Mouse (Mus musculus): ENCODE measurements around the gene Tet2.

Gene Tet2

DNA sequence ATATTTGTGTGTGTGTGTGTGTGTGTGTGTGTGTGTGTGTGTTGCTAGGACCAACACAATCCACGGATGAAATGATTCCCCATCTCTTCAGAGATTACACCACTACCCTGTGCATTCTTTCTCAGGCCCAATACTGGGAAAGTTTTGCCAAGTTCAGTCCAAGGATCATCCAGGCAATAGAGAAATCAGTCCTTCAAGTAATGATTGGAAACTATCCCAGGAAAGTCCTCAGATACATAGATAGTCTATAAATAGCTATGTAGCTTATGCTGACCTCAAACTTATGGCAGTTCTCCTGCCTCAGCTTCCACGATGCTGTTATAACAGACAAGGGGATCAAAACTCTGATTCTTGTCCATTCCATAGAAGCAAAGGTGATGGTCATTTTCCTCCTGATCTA, 13.8 kb downstream of the Tet2 start:
- ChIA-PET CTCF (no interaction called here), POLR2A (interaction anchor here in 1 of 4 experiments (0.7 to 11.0 kb wide), 5 partner anchors 9 to 447 kb away, joined by 3 to 209 read pairs (median 10); no protein-coding TSS in a partner anchor)

DNA sequence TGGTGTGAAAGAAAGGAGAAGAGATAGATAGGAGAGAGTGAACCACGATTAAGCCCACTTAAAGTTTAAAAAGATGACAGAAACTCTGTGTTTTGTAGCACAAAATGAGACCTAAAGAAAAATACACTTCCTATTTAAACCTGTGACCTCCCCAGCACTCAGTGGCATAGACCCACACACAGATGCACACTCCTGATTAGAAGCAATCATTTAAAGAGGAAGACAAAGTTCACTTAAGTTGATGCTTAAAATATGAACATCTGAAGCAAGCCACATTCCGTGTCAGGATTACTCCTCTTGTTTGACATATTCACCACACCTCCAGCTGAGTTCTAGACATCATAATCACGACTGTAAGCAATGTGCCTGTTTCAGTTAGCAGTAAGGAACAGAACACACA, 14.3 kb downstream of the Tet2 start:
- ChIA-PET POLR2A (interaction anchor here in 1 of 4 experiments (5.6 to 11.0 kb wide), 2 partner anchors 9 to 15 kb away, joined by 65 to 209 read pairs; no protein-coding TSS in a partner anchor), CTCF (no interaction called here)

- POLR2A ChIA-PET: interaction anchor here in 3 of 4 experiments (0.6 to 9.3 kb wide), 13 partner anchors 8 to 653 kb away, joined by 3 to 209 read pairs (median 8); partner anchors contain the start of gene Tet2 (in 1 of the 3)
- CTCF ChIA-PET: interaction anchor here in 1 of 4 experiments (0.6 kb wide), 1 partner anchor 466 kb away, joined by 3 read pairs; no protein-coding TSS in a partner anchor
Observed at GRCm38 (mm10) chr3:133526119-133526723, 18.7 kb downstream of the Tet2 start.

DNA sequence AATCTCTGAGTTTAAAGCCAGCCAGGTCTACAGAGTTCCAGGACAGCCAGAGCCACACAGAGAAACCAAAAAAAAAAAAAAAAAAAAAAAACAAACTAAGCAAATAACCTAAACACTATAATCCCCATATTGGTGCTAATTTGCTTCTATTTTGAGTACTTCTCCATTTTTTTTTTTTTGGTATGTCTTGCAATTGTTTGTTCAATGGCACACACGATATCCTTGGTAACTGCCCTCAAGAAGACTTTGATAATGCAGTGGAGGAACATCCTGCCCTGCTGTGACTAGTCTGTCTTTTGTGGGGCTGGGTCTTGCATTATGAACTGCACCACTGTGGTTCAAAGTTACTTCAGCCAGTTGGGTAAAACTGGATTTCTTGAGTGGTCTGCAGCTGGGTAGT, 19.4 kb downstream of the Tet2 start:
- POLR2A ChIA-PET: interaction anchor here (0.7 to 9.3 kb wide), 10 partner anchors 8 to 652 kb away, joined by 3 to 209 read pairs (median 12); partner anchors contain the start of gene Tet2 (in 1 of the 4)
- CTCF ChIA-PET: interaction anchor here in 1 of 4 experiments (0.6 kb wide), 1 partner anchor 465 kb away, joined by 3 read pairs; no protein-coding TSS in a partner anchor

DNA sequence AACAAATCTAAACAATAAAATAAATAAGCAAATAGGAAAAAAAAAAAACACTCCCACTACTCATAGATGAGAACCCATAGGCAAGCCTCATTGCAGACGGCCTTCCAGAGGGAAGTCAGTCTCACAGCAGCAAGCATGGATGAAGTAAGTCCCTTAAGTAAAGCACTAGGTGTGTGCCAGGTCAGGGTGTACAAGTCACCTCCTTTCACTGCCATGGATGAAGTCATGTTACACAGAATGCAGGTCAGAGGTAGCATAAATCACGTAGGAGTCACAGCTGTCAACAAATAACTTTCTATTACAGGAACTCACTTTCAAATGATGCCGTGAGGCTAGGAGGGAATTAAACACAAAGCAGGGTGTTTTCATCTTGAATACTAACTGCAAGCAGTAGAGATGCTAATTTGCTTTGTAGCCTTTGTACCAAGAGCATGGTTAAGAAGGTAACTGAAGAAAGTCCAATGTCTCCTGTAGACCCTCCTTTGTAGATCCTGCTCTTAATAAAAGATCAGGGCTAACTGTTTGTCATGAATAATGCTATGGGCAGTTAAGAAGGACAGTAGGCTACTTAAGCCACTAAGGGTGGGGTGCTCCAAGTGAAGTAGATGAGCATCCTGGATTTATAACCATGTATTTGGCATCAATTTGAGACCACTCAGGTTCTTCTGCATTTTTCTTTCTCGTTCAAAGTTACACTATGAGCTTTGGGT, 20.4 kb downstream of the Tet2 start:
- POLR2A ChIA-PET: interaction anchor here (0.5 to 9.3 kb wide), 24 partner anchors 7 to 214 kb away, joined by 3 to 209 read pairs (median 6); partner anchors contain the start of genes Ppa2 (in 1 of the 4) and Tet2 (in 1 of the 4)
- CTCF ChIA-PET: interaction anchor here in 2 of 4 experiments (1.2 to 1.9 kb wide), 2 partner anchors 13 to 202 kb away, joined by 3 to 6 read pairs; no protein-coding TSS in a partner anchor

DNA sequence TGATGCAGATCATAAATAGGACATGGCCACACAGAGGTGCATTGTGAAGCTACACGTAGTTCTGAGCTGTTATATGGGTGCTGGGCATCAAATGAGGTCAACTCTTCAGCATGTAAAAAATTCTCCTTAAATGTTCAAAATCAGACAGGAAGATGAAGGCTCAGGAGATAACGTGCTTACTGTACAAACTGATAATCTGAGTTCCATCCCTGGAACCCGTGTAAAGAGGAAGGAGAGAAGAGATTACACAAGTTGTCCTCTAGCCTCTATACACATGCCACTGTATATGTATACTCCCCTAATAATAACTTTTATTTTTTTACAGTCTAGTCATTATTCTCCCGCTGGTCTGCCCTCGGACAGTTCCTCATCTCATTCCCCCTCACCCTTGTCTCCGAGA, 21.7 kb downstream of the Tet2 start:
- POLR2A ChIA-PET: interaction anchor here in 3 of 4 experiments (0.8 to 9.3 kb wide), 7 partner anchors 8 to 37 kb away, joined by 3 to 209 read pairs (median 14); partner anchors contain the start of gene Tet2 (in 1 of the 3)
- CTCF ChIA-PET: interaction anchor here in 2 of 4 experiments (1.2 to 1.9 kb wide), 2 partner anchors 14 to 200 kb away, joined by 3 to 6 read pairs; no protein-coding TSS in a partner anchor

DNA sequence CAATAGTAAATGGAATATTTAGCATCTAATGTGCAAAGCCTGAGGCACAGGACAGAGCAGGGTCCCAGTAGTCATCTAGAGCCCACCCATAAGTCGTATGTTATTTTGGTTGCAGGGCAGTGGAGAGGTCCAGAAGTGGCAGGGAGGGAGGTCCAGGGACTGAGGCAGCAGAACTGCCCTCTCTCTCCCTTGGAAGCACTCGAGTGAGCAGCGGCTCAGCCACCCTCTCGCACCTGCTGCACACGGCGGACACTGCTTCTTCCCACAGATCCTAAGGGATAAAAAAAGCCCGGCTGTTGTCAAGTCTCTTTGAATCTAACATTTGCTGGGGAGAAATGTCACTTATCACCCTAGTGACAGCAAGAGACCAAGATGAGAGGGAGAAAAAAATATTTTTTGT, 22.6 kb downstream of the Tet2 start:
- POLR2A ChIA-PET: interaction anchor here in 2 of 4 experiments (4.1 to 9.3 kb wide), 4 partner anchors 11 to 21 kb away, joined by 27 to 209 read pairs (median 44); partner anchors contain the start of gene Tet2 (in 1 of the 2)

GRCm38 (mm10) chr3:133518801-133519200, 26.1 kb downstream of the Tet2 start:
- CTCF ChIA-PET: interaction anchor here in 2 of 4 experiments (0.6 to 2.0 kb wide), 4 partner anchors 13 to 248 kb away, joined by 3 to 7 read pairs (median 3); no protein-coding TSS in a partner anchor
- POLR2A ChIA-PET: interaction anchor here (0.6 to 9.3 kb wide), 20 partner anchors 9 to 427 kb away, joined by 3 to 209 read pairs (median 4); partner anchors contain the start of genes Gstcd (in 1 of the 4) and Ints12 (in 1 of the 4)

More for the DNA sequence above, 22.6 kb downstream of the Tet2 start:
- CTCF ChIA-PET: no interaction called here

- ChIA-PET POLR2A (interaction anchor here (0.8 to 9.3 kb wide), 16 partner anchors 9 to 426 kb away, joined by 3 to 209 read pairs (median 4); partner anchors contain the start of genes Gstcd (in 1 of the 4) and Ints12 (in 1 of the 4)), CTCF (interaction anchor here in 2 of 4 experiments (0.6 to 2.0 kb wide), 3 partner anchors 15 to 247 kb away, joined by 3 to 7 read pairs (median 3); no protein-coding TSS in a partner anchor)
Observed at GRCm38 (mm10) chr3:133518116-133518515, 26.8 kb downstream of the Tet2 start.

- ChIA-PET POLR2A (interaction anchor here in 3 of 4 experiments (0.6 to 9.3 kb wide), 9 partner anchors 7 to 30 kb away, joined by 3 to 209 read pairs (median 11); no protein-coding TSS in a partner anchor), CTCF (interaction anchor here in 2 of 4 experiments (0.6 to 2.0 kb wide), 2 partner anchors 15 to 195 kb away, joined by 4 to 7 read pairs; no protein-coding TSS in a partner anchor)
Observed at GRCm38 (mm10) chr3:133517406-133517805, 27.5 kb downstream of the Tet2 start.

DNA sequence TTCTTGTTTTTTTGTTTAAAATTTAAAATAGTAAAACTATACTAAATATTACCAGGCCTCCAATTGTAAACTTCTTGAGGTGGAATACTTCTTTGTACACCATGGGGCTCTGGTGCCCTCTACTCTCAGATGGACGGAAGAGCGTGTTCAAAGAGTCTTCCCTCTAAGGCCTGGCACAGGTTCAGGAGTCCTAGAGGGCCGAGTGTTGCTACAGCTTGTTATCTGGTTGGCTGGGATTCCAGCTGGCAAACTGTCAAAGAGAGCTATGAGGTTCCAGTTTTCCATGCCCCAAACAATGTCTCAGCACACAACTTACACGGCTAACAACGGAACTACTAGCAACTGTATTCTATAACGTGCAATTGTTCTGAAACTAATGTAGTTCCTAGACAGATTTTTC, 28.8 kb downstream of the Tet2 start:
- CTCF ChIA-PET: interaction anchor here in 1 of 4 experiments (0.6 kb wide), 1 partner anchor 40 kb away, joined by 3 read pairs; no protein-coding TSS in a partner anchor
- POLR2A ChIA-PET: interaction anchor here (1.0 to 7.9 kb wide), 12 partner anchors 8 to 33 kb away, joined by 3 to 65 read pairs (median 10); no protein-coding TSS in a partner anchor

DNA sequence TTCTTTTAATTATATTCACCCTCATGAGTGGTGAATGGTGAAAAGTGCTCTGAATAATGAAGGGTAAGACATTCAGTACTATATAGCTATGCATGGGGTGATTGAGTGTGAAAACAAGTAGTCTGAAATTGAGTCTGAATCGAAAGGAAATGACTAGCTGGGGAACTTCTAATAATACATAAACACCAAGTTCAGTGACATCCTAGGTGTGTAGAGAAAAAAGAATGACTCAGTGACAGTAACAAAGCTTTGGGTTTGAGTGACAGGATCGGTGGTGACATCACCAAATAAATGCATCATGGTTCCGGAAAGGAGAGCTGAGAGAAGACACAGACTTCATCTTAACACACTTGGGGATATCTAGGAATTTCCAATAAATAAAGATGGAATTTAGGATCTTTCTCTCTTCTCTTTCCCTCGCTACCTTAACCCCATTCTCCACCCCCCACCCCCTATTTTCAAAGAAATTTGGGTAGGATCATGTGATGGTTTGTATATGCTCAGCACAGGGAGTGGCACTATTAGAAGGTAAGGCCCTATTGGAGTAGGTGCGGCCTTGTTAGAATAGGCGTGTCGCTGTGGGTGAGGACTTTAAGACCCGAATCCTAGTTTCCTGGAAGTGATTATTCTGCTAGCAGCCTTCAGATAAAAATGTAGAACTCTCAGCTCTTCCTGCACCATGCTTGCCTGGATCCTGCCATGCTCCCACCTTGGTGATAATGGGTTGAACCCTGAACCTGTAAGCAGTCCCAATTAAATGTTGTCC, 29.6 kb downstream of the Tet2 start:
- CTCF ChIA-PET: interaction anchor here in 1 of 4 experiments (1.1 kb wide), 1 partner anchor 23 kb away, joined by 3 read pairs; no protein-coding TSS in a partner anchor
- POLR2A ChIA-PET: interaction anchor here (0.7 to 7.9 kb wide), 14 partner anchors 9 to 35 kb away, joined by 3 to 65 read pairs (median 5); no protein-coding TSS in a partner anchor

DNA sequence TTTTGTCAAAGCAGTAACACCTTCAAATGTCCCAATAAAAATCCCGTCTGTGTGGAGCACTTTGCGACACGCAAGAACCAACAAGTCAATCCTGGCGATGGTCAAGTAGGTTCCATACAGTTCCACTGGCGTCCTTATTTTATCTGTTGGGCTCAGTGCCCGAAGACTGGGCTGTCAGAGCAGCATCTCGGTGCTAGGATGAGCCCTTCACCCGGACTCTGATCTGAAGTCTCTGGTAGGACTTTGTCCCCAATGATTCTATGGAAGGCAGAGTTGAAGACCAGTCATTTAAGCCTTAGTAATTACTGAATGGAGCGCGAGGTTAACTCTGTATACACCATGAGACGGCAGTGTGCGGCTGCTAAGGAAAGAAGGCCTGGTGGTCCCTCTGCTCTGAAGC, 30.6 kb downstream of the Tet2 start:
- POLR2A ChIA-PET: interaction anchor here in 1 of 4 experiments (1.4 to 7.9 kb wide), 5 partner anchors 10 to 23 kb away, joined by 3 to 65 read pairs (median 14); no protein-coding TSS in a partner anchor
- CTCF ChIA-PET: no interaction called here

- ChIA-PET CTCF (no interaction called here), POLR2A (interaction anchor here in 2 of 4 experiments (0.8 to 4.2 kb wide), 7 partner anchors 10 to 443 kb away, joined by 3 to 14 read pairs (median 3); no protein-coding TSS in a partner anchor)
Observed at GRCm38 (mm10) chr3:133513475-133513874, 31.5 kb downstream of the Tet2 start.

DNA sequence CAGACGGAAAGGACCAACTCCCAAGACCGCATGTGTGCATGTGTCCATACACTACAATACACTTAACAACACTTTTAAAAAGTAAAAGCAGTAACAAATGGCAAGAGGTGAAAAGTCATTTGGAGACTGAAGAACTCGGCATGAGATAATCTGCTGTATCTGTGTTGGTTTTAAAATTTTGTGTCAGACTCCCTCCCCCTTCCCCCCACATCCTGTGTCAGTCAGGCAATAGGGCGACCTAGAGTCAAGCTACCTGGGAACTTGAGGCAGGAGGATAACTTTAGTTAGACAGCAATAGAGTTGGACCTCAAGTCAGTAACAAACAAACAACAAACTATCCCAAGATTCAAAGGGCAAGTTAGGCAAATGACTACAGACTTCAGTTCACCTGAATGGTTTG, 34.6 kb downstream of the Tet2 start:
- ChIA-PET CTCF (interaction anchor here in 1 of 4 experiments (0.6 to 1.4 kb wide), 2 partner anchors 10 to 153 kb away, joined by 3 read pairs; no protein-coding TSS in a partner anchor), POLR2A (interaction anchor here in 1 of 4 experiments (1.3 to 3.0 kb wide), 4 partner anchors 9 to 33 kb away, joined by 3 to 11 read pairs (median 8); no protein-coding TSS in a partner anchor)

- CTCF ChIA-PET: interaction anchor here in 1 of 4 experiments (0.6 to 1.4 kb wide), 2 partner anchors 9 to 152 kb away, joined by 3 read pairs; no protein-coding TSS in a partner anchor
- POLR2A ChIA-PET: interaction anchor here in 2 of 4 experiments (0.6 to 3.0 kb wide), 8 partner anchors 9 to 33 kb away, joined by 4 to 11 read pairs (median 6); no protein-coding TSS in a partner anchor
Observed at GRCm38 (mm10) chr3:133509796-133510195, 35.1 kb downstream of the Tet2 start.

GRCm38 (mm10) chr3:133508881-133509280, 36.1 kb downstream of the Tet2 start:
- POLR2A ChIA-PET: interaction anchor here (0.9 to 3.7 kb wide), 10 partner anchors 8 to 41 kb away, joined by 3 to 17 read pairs (median 4); no protein-coding TSS in a partner anchor
- CTCF ChIA-PET: interaction anchor here in 1 of 4 experiments (0.5 kb wide), 1 partner anchor 199 kb away, joined by 3 read pairs; the partner anchor contains the start of gene Ppa2

Measured in embryonic stem cell, embryonic (primary cell).